Mouse (Mus musculus) right cerebral cortex, postnatal 14 days (tissue): Measurements from ENCODE around the gene Olfr231.

Experiments used
- DNase-seq: peaks from one replicate; pipeline ENCODE4 v3.0.0; 2022

Olfr231 gene

GRCm38 (mm10) chr1:174121062-174121461 is at the start of gene Olfr231:
Gene Olfr231, minus strand, starts transcription at chr1:174121162.
- no peak for DNase-seq

GRCm38 (mm10) chr1:174169024-174169423 is 48.1 kb upstream of the Olfr231 start:
- no peak for DNase-seq

- DNase-seq, result no peak
These were observed 38.1 kb upstream of the Olfr231 start for GRCm38 (mm10) chr1:174159095-174159494.

GRCm38 (mm10) chr1:174158512-174158911 is 37.5 kb upstream of the Olfr231 start:
- no peak for DNase-seq

- DNase-seq, result no peak
These were observed 36.7 kb upstream of the Olfr231 start for GRCm38 (mm10) chr1:174157622-174158021.

GRCm38 (mm10) chr1:174155333-174155732 is 34.4 kb upstream of the Olfr231 start, which contains the start of gene Olfr420:
Gene Olfr420, plus strand, starts transcription at chr1:174155633.
- DNase-seq, result no peak

GRCm38 (mm10) chr1:174149289-174149688 is 28.3 kb upstream of the Olfr231 start:
- no peak for DNase-seq

- no peak for DNase-seq
These were observed 25.7 kb upstream of the Olfr231 start for GRCm38 (mm10) chr1:174146696-174147095.

- DNase-seq, result no peak
These were observed 20.4 kb upstream of the Olfr231 start for GRCm38 (mm10) chr1:174141384-174141783.

- no peak for DNase-seq
These were observed 11.0 kb upstream of the Olfr231 start for GRCm38 (mm10) chr1:174131999-174132398.

GRCm38 (mm10) chr1:174131217-174131616 is 10.3 kb upstream of the Olfr231 start, which contains the start of gene Olfr424:
Gene Olfr424, plus strand, starts transcription at chr1:174131517.
- no peak for DNase-seq

- DNase-seq, result no peak
These were observed 17.2 kb downstream of the Olfr231 start for GRCm38 (mm10) chr1:174103735-174104134.

GRCm38 (mm10) chr1:174096591-174096990 is 24.4 kb downstream of the Olfr231 start, which contains the start of gene Olfr427:
Gene Olfr427, plus strand, starts transcription at chr1:174096891.
- DNase-seq, result no peak

- DNase-seq, result no peak
These were observed 36.9 kb downstream of the Olfr231 start, which contains the start of gene Olfr429 for GRCm38 (mm10) chr1:174084031-174084430. Gene Olfr429, plus strand, starts transcription at chr1:174084331.

GRCm38 (mm10) chr1:174066305-174066704 is 54.7 kb downstream of the Olfr231 start, which contains the start of gene Olfr430:
Gene Olfr430, plus strand, starts transcription at chr1:174066605.
- DNase-seq, result no peak
